Mouse (Mus musculus): ENCODE measurements around the gene Usp7.

- TF ChIP-seq TAL1 (IDR thresholded peaks at IDR 0.05; ENCODE audit: low read length) (no peak), GATA1 (IDR thresholded peaks at IDR 0.05; ENCODE audit: low read length) (no peak)
Measured at GRCm38 (mm10) chr16:8725807-8726206, 66.3 kb downstream of the Usp7 start.
